Mouse (Mus musculus) thymus, adult 18-20 months (tissue): ENCODE results near the gene Mapkapk2.

Source experiments
- DNase-seq, 2 experiments: peaks; one replicate each; pipeline ENCODE4 v3.0.0; 2022; ENCODE audit warnings: mixed read lengths in 2 of 2

Mapkapk2 gene

GRCm38 (mm10) chr1:131015879-131016278, 81.7 kb downstream of the Mapkapk2 start:
- no peak for DNase-seq

GRCm38 (mm10) chr1:131015281-131015680, 82.3 kb downstream of the Mapkapk2 start:
- no peak for DNase-seq

- no peak for DNase-seq
These were observed 83.7 kb downstream of the Mapkapk2 start for GRCm38 (mm10) chr1:131013926-131014325.

DNA sequence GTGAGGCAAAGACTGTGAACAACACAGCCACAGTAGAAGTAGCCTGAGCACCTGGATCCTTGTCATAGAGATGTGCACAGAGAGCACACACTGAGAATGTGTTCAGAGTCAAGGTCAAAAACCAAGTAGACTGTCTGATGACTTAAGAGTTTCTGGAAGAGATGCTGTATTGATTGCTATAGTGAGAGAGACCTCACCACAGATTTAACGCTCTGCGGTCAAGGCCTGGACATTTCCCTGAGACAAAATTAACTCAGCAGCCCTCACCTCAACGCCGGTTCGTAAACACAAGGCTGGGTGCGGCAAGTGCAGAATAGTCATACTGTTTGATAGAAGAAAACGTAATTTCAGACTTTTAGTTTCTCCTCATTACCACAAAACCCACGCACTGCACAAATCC, 85.1 kb downstream of the Mapkapk2 start:
- DNase-seq: no peak

- no peak for DNase-seq
These were observed 87.1 kb downstream of the Mapkapk2 start for GRCm38 (mm10) chr1:131010201-131011153.

DNA sequence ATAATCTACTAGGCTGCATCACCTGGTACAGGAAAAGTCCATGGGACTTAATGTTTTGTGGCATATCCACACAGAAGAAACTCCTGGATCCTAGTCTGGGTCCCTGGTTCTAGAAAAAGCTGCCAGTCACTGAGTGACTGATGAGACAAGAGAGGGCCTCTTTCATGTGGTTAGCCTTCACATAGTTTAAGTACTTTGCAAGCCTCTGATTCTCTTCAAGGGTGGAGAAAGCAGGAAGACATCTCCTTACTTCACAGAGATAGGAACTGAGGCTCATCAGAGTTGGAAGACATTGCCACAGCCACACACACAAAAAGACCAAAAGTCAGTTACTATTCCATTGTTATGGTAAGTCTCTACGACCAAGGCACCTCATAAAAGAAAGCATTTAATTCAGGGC, 91.6 kb downstream of the Mapkapk2 start:
- DNase-seq: no peak
